15 mouse cellular contexts compared by ENCODE assay signal in genomic region chr8:31525071-31525470, GRCm38 (mm10).
A peak's percentile ranks its signal among the peaks of the same experiment; 100 is the strongest.
DNase-seq lines count a peak whose midpoint lies in the region; ATAC-seq and TF ChIP-seq lines count a peak whose summit lies in the region.
"Had no signal": no experiment of that assay in that cellular context is flagged by ENCODE, and none has a peak within 500 bp of the region (broad histone marks: within the 10 kb centered on the region; RNA-seq: fewer than 3 reads in every experiment).

No protein-coding gene starts in this region.

- no peak overlapping the region for H3K4me3 ChIP-seq in lung, adult 2 months (replicated peaks; ENCODE audit: extremely low read depth, low read depth, low read length)
- no peak overlapping the region for H3K4me3 ChIP-seq in forebrain, embryonic 13.5 days
- H3K4me3 ChIP-seq: embryonic facial prominence, embryonic 10.5 days; erythroblast, embryonic 14.5 days; liver, embryonic 12.5 days had no signal

- no peak for ATAC-seq in forebrain, embryonic 13.5 days
- ATAC-seq: CD4-positive, CD25-positive, alpha-beta regulatory T cell, adult 4 months; forebrain, embryonic 16.5 days; liver, embryonic 12.5 days had no signal

- H3K4me1 ChIP-seq in lung, adult 2 months (ENCODE audit: control insufficient read depth, insufficient read depth, low read length), result no peaks in the 10 kb centered on the region
- no peaks in the 10 kb centered on the region for H3K4me1 ChIP-seq in forebrain, embryonic 13.5 days
- H3K4me1 ChIP-seq: liver, embryonic 12.5 days had no signal

- no peak for TF ChIP-seq CTCF in lung, adult 2 months (IDR thresholded peaks at IDR 0.05; ENCODE audit: insufficient read depth, low read length)

- intact Hi-C loops in left cerebral cortex, postnatal 10 days (cut with DNase I), result no loop called here

- no peak overlapping the region for H3K4me2 ChIP-seq in forebrain, embryonic 13.5 days
- H3K4me2 ChIP-seq: liver, embryonic 12.5 days had no signal

- H3K27me3 ChIP-seq in forebrain, embryonic 13.5 days, result no peaks in the 10 kb centered on the region
- H3K27me3 ChIP-seq: liver, embryonic 12.5 days had no signal

- no peak overlapping the region for H3K9ac ChIP-seq in forebrain, embryonic 13.5 days
- H3K9ac ChIP-seq: liver, embryonic 12.5 days had no signal

- H3K9me3 ChIP-seq in forebrain, embryonic 13.5 days (replicated peaks), result 0 out of 2 replicates have a peak, but pooled peaks cover 3% of the 10 kb centered on the region
- H3K9me3 ChIP-seq: liver, embryonic 12.5 days had no signal

- 40% methylated on average over 5 of the region's 5 CpGs for WGBS in lung, adult 2 months
- 74% methylated on average over 5 of the region's 5 CpGs for WGBS in forebrain, embryonic 13.5 days

- no peaks in the 10 kb centered on the region for H3K36me3 ChIP-seq in forebrain, embryonic 13.5 days (ENCODE audit: poor library complexity, severe bottlenecking)
- H3K36me3 ChIP-seq: embryonic facial prominence, embryonic 10.5 days; liver, embryonic 12.5 days had no signal

- peak; percentile 6 for DNase-seq in lung, adult 2 months
- no peak for DNase-seq in lung, postnatal 4 days
- DNase-seq in kidney, adult 8-10 months, result peak; percentile 74 to 91
- DNase-seq in kidney, postnatal 4 days, result peak; percentile 3 to 7
- no peak for DNase-seq in right cerebral cortex, adult 18-20 months
- no peak for DNase-seq in left cerebral cortex, postnatal 10 days (ENCODE audit: extremely low spot score in 1 of 2, low spot score in 2 of 2)
- DNase-seq: cerebellum, adult 11 months; cerebellum, postnatal 36 days; right cerebral cortex, postnatal 25 days had no signal

- no peak for TF ChIP-seq POLR2A in lung, adult 2 months (IDR thresholded peaks at IDR 0.05; ENCODE audit: borderline replicate concordance, extremely low read depth, low read depth, low read length)

- no peak overlapping the region for H3K27ac ChIP-seq in forebrain, embryonic 13.5 days
- H3K27ac ChIP-seq: embryonic facial prominence, embryonic 10.5 days; liver, embryonic 12.5 days had no signal

Comparison
In these comparisons a context has a peak if more than half of its experiments do, and no peak if none do; other contexts are left out.
1. DNase-seq: peak in lung, adult 2 months (single experiment), kidney, adult 8-10 months (2 of 2) and kidney, postnatal 4 days (2 of 2); none in lung, postnatal 4 days (0 of 2), right cerebral cortex, adult 18-20 months (single experiment) and left cerebral cortex, postnatal 10 days (0 of 2).